Mouse (Mus musculus): Measurements from ENCODE around the gene Akap13. TPM values are rescaled to one million over a fixed set of nuclear protein-coding genes. Genes with fewer than 3 reads are reported as not detected.

Akap13 gene
- polyA plus RNA-seq, 1 experiment from 2014 or later = 17.4 TPM

DNA sequence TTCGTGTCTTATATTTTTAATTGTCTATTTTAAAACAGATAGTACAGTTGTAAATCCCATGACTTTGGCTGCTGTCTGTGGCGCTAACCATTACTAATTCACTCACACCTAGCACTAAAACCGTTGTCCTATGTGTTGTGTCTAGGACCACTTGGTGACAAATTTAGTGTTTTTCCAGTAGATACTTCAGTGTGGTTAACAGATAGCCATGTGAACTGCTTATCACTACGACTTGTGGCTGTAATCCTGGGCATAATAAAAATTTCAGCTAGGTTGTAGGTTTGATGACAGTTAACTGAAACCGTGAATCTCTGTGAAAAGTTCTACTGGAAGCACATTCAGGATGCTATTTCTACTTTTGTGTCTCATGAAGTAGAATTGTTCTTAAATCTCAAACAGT lies 258.6 kb downstream of the Akap13 start:
- no peak for ATAC-seq
- 73% methylated on average over 5 of the region's 5 CpGs for WGBS
- no peak for TF ChIP-seq CTCF (IDR thresholded peaks at IDR 0.05; ENCODE audit: low read depth)

DNA sequence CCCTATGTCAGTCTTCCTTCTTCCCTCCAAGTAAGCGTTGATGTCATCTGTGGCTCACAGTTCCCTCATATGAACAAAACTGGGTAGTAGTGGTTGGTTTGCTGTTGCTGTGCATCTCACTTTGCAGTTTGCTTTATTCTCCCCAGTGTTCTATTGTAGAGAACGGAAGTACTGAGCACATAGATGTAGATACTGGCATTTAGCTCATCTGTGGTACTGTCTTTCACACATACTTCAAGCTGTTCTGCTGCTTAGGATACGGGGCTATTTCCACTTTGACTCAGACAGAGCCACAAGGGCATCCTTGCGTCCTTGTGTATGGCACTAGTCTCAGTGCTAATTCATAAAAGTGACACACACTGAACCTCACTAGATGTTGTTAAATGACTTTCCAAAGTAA lies 259.7 kb downstream of the Akap13 start:
- 98% methylated on average over 4 of the region's 4 CpGs for WGBS
- H3K27ac ChIP-seq (ENCODE audit: low read depth, low read length) = no peak overlapping the region
- H3K4me2 ChIP-seq (replicated peaks; ENCODE audit: low read depth) = no peak overlapping the region
- TF ChIP-seq CTCF (IDR thresholded peaks at IDR 0.05; ENCODE audit: low read depth) = no peak
- no peaks in the 10 kb centered on the region for H3K27me3 ChIP-seq (replicated peaks; ENCODE audit: control insufficient read depth, insufficient read depth, low read length)
- H3K4me3 ChIP-seq (ENCODE audit: low read depth, low read length) = no peak overlapping the region
- H3K9ac ChIP-seq (ENCODE audit: low read depth, low read length) = no peak overlapping the region
- H3K4me1 ChIP-seq (replicated peaks; ENCODE audit: control insufficient read depth, insufficient read depth, low read length) = no peaks in the 10 kb centered on the region
- peaks cover 19% of the 10 kb centered on the region; the same call in 1 of the 2 replicates for H3K36me3 ChIP-seq (ENCODE audit: control insufficient read depth, insufficient read depth)
- no peak for ATAC-seq
- H3K9me3 ChIP-seq (ENCODE audit: control insufficient read depth) = no peaks in the 10 kb centered on the region

More for the DNA sequence above, 258.6 kb downstream of the Akap13 start:
- Histone ChIP-seq H3K9me3 (ENCODE audit: control insufficient read depth) (no peaks in the 10 kb centered on the region), H3K4me2 (replicated peaks; ENCODE audit: low read depth) (no peak overlapping the region), H3K9ac (ENCODE audit: low read depth, low read length) (no peak overlapping the region), H3K27me3 (replicated peaks; ENCODE audit: control insufficient read depth, insufficient read depth, low read length) (no peaks in the 10 kb centered on the region), H3K4me3 (ENCODE audit: low read depth, low read length) (no peak overlapping the region), H3K27ac (ENCODE audit: low read depth, low read length) (no peak overlapping the region), H3K4me1 (replicated peaks; ENCODE audit: control insufficient read depth, insufficient read depth, low read length) (no peaks in the 10 kb centered on the region), H3K36me3 (ENCODE audit: control insufficient read depth, insufficient read depth) (peaks cover 12% of the 10 kb centered on the region; the same call in 1 of the 2 replicates)

DNA sequence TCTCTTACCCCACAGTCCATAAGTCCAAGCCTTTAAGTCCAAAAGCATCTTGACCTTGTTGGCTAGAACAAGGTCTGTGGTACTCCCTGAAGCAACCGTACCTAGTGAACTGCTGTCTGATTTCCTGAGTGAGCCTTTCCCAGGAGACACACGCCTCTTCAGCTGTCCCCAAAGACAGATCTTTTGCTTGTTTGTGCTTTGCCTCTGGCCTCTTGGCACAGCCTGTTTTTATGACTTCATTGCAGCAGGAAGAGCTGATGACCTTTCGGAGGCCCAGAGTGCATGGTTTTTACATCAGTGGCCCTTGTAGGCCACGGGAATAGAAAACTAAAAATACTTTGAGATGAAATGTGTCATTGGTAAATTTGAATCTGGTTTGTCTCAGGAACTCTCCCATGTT lies 260.6 kb downstream of the Akap13 start:
- Histone ChIP-seq H3K4me3 (ENCODE audit: low read depth, low read length) (no peak overlapping the region), H3K4me2 (replicated peaks; ENCODE audit: low read depth) (no peak overlapping the region), H3K9ac (ENCODE audit: low read depth, low read length) (no peak overlapping the region), H3K27ac (ENCODE audit: low read depth, low read length) (no peak overlapping the region), H3K27me3 (replicated peaks; ENCODE audit: control insufficient read depth, insufficient read depth, low read length) (no peaks in the 10 kb centered on the region), H3K9me3 (ENCODE audit: control insufficient read depth) (no peaks in the 10 kb centered on the region), H3K4me1 (replicated peaks; ENCODE audit: control insufficient read depth, insufficient read depth, low read length) (no peaks in the 10 kb centered on the region), H3K36me3 (ENCODE audit: control insufficient read depth, insufficient read depth) (peaks cover 26% of the 10 kb centered on the region)
- ATAC-seq = no peak
- 23% methylated on average over 4 of the region's 4 CpGs for WGBS
- no peak for TF ChIP-seq CTCF (IDR thresholded peaks at IDR 0.05; ENCODE audit: low read depth)

DNA sequence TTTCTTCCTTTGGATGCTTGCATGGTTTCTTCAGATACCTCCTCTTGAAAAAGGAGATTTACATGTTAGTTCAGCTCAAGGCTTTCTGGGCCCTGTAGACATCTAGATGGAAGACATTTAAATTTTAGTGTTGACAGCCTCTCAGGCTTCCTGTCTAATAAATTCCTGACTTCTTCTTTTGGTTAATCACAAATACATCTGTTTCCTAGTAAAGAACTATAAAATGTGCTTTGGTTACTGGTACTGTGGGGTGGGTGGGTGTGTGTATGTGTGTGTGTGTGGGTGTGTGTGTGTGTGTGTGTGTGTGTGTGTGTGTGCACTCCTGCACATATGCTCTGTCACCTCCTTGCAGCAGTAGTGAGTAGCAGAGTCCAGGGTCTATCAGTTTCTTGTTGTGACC lies 262.0 kb downstream of the Akap13 start:
- no peaks in the 10 kb centered on the region for H3K4me1 ChIP-seq (replicated peaks; ENCODE audit: control insufficient read depth, insufficient read depth, low read length)
- no peak for TF ChIP-seq CTCF (IDR thresholded peaks at IDR 0.05; ENCODE audit: low read depth)
- peaks cover 22% of the 10 kb centered on the region for H3K36me3 ChIP-seq (ENCODE audit: control insufficient read depth, insufficient read depth)
- no peak overlapping the region for H3K9ac ChIP-seq (ENCODE audit: low read depth, low read length)
- no peaks in the 10 kb centered on the region for H3K9me3 ChIP-seq (ENCODE audit: control insufficient read depth)
- H3K4me3 ChIP-seq (ENCODE audit: low read depth, low read length) = no peak overlapping the region
- no peaks in the 10 kb centered on the region for H3K27me3 ChIP-seq (replicated peaks; ENCODE audit: control insufficient read depth, insufficient read depth, low read length)
- H3K4me2 ChIP-seq (replicated peaks; ENCODE audit: low read depth) = no peak overlapping the region
- H3K27ac ChIP-seq (ENCODE audit: low read depth, low read length) = no peak overlapping the region
- ATAC-seq = no peak

DNA sequence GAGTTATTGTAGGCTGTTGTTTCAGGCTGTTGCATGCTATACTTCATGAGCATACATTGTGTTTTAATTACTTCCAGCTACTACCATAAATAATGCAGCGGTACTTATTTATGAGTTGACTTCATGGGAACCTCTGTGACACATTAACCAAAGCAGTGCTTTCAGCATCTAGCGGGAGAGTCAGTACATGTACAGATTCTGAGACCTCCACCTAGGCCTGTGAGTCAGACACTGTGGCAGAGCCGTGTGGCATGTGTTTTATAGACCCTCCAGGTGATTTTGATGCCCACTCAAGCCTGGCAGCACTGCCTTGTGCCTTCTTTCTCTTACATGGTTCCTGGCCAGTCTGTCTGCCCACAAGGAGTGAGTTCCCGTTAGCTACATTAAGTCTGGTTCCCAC lies 266.0 kb downstream of the Akap13 start:
- WGBS = 78% methylated on average over 4 of the region's 4 CpGs
- no peaks in the 10 kb centered on the region for H3K9me3 ChIP-seq (ENCODE audit: control insufficient read depth)
- no peak for ATAC-seq

DNA sequence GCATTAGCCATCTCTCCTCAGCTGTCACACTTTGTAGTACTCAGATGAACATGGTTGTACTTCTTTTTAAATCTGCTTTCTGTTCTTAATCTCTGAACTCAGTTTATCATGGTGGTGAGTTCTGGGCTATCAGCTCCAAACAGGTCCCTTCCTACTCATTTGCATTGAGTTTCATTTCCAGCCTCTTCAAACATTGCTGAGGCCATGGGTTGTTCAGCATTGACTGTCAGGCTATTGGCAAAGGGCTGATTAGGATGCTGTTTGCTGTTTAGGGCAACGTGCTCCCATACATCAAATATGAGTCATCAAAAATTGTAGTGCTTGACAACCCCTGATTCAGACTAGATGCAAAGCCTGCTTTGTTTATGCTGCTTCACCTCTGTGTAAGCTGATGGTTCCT lies 268.7 kb downstream of the Akap13 start:
- H3K27ac ChIP-seq (ENCODE audit: low read depth, low read length) = no peak overlapping the region
- H3K9me3 ChIP-seq (ENCODE audit: control insufficient read depth) = no peaks in the 10 kb centered on the region
- no peak overlapping the region for H3K9ac ChIP-seq (ENCODE audit: low read depth, low read length)
- H3K4me3 ChIP-seq (ENCODE audit: low read depth, low read length) = no peak overlapping the region
- H3K36me3 ChIP-seq (ENCODE audit: control insufficient read depth, insufficient read depth) = peaks cover 72% of the 10 kb centered on the region
- H3K4me1 ChIP-seq (replicated peaks; ENCODE audit: control insufficient read depth, insufficient read depth, low read length) = no peaks in the 10 kb centered on the region
- no peaks in the 10 kb centered on the region for H3K27me3 ChIP-seq (replicated peaks; ENCODE audit: control insufficient read depth, insufficient read depth, low read length)
- no peak for TF ChIP-seq CTCF (IDR thresholded peaks at IDR 0.05; ENCODE audit: low read depth)
- ATAC-seq = no peak
- 95% methylated on average over 1 of the region's 1 CpGs for WGBS
- H3K4me2 ChIP-seq (replicated peaks; ENCODE audit: low read depth) = no peak overlapping the region

More for the DNA sequence above, 266.0 kb downstream of the Akap13 start:
- no peak overlapping the region for H3K4me2 ChIP-seq (replicated peaks; ENCODE audit: low read depth)
- peaks cover 49% of the 10 kb centered on the region for H3K36me3 ChIP-seq (ENCODE audit: control insufficient read depth, insufficient read depth)
- H3K9ac ChIP-seq (ENCODE audit: low read depth, low read length) = no peak overlapping the region
- no peak overlapping the region for H3K27ac ChIP-seq (ENCODE audit: low read depth, low read length)
- no peaks in the 10 kb centered on the region for H3K27me3 ChIP-seq (replicated peaks; ENCODE audit: control insufficient read depth, insufficient read depth, low read length)
- H3K4me3 ChIP-seq (ENCODE audit: low read depth, low read length) = no peak overlapping the region
- no peak for TF ChIP-seq CTCF (IDR thresholded peaks at IDR 0.05; ENCODE audit: low read depth)
- no peaks in the 10 kb centered on the region for H3K4me1 ChIP-seq (replicated peaks; ENCODE audit: control insufficient read depth, insufficient read depth, low read length)

DNA sequence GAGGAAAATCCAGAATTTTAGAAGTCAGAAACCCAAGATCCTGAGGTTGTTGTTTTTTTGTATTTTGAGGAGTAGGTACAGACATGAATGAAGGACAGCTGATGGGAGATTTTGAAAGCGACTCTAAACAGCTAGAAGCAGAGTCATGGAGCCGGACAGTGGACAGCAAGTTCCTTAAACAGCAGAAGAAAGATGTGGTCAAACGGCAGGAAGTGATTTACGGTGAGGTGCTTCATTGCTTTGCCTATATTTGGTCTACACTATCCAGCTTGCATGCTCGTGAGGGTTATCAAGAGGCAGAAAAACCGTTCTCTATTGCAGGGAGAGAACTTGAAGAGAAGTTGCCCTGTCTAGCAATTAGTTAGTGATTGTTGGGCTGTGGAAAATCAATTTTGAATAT lies 270.6 kb downstream of the Akap13 start:
- Histone ChIP-seq H3K4me2 (replicated peaks; ENCODE audit: low read depth) (no peak overlapping the region), H3K9ac (ENCODE audit: low read depth, low read length) (no peak overlapping the region), H3K36me3 (ENCODE audit: control insufficient read depth, insufficient read depth) (peaks cover 75% of the 10 kb centered on the region), H3K9me3 (ENCODE audit: control insufficient read depth) (no peaks in the 10 kb centered on the region), H3K4me3 (ENCODE audit: low read depth, low read length) (no peak overlapping the region), H3K4me1 (replicated peaks; ENCODE audit: control insufficient read depth, insufficient read depth, low read length) (no peaks in the 10 kb centered on the region), H3K27me3 (replicated peaks; ENCODE audit: control insufficient read depth, insufficient read depth, low read length) (no peaks in the 10 kb centered on the region), H3K27ac (ENCODE audit: low read depth, low read length) (no peak overlapping the region)
- 77% methylated on average over 6 of the region's 6 CpGs for WGBS
- no peak for TF ChIP-seq CTCF (IDR thresholded peaks at IDR 0.05; ENCODE audit: low read depth)
- ATAC-seq = no peak

Data from intestine, postnatal 0 days (tissue).